Mouse (Mus musculus) layer of hippocampus, postnatal 36 days (tissue): Measurements from ENCODE around the gene St8sia1. TPM values are rescaled to one million over a fixed set of nuclear protein-coding genes. Genes with fewer than 3 reads are reported as not detected.
A peak's percentile ranks its signal among the peaks of the same experiment; 100 is the strongest.

Experiments used
- DNase-seq, 2 experiments: peaks; one replicate each; pipeline ENCODE4 v3.0.0; 2022
- total RNA-seq, 2 experiments: library from RNA; stranded (reverse); gene quantifications; 2 replicates each; pipeline ENCODE4 v1.2.3; 2021

Gene St8sia1
- total RNA-seq, 2 experiments from 2014 or later = 34.6 to 34.9 TPM

GRCm38 (mm10) chr6:142944470-142944869, 19.8 kb downstream of the St8sia1 start:
- no peak for DNase-seq

- no peak for DNase-seq
Measured at GRCm38 (mm10) chr6:142943419-142943818, 20.8 kb downstream of the St8sia1 start.

- no peak for DNase-seq
Measured at GRCm38 (mm10) chr6:142941596-142942381, 22.5 kb downstream of the St8sia1 start.

GRCm38 (mm10) chr6:142941078-142941477, 23.2 kb downstream of the St8sia1 start:
- peak; percentile 66 to 77 for DNase-seq

GRCm38 (mm10) chr6:142938549-142939345, 25.5 kb downstream of the St8sia1 start:
- DNase-seq = no peak

- DNase-seq = no peak
Measured at GRCm38 (mm10) chr6:142938074-142938473, 26.2 kb downstream of the St8sia1 start.

- DNase-seq = no peak
Measured at GRCm38 (mm10) chr6:142932582-142932981, 31.7 kb downstream of the St8sia1 start.

- no peak for DNase-seq
Measured at GRCm38 (mm10) chr6:142932144-142932543, 32.1 kb downstream of the St8sia1 start.

- DNase-seq = no peak
Measured at GRCm38 (mm10) chr6:142928551-142929309, 35.5 kb downstream of the St8sia1 start.

- no peak for DNase-seq
Measured at GRCm38 (mm10) chr6:142926901-142927605, 37.2 kb downstream of the St8sia1 start.

GRCm38 (mm10) chr6:142925921-142926320, 38.3 kb downstream of the St8sia1 start:
- no peak for DNase-seq

GRCm38 (mm10) chr6:142925374-142925773, 38.9 kb downstream of the St8sia1 start:
- DNase-seq = no peak

GRCm38 (mm10) chr6:142920901-142921300, 43.4 kb downstream of the St8sia1 start:
- no peak for DNase-seq

- DNase-seq = no peak
Measured at GRCm38 (mm10) chr6:142918691-142919090, 45.6 kb downstream of the St8sia1 start.

- DNase-seq = no peak
Measured at GRCm38 (mm10) chr6:142917471-142917901, 46.8 kb downstream of the St8sia1 start.

- no peak for DNase-seq
Measured at GRCm38 (mm10) chr6:142916271-142916941, 47.8 kb downstream of the St8sia1 start.

- no peak for DNase-seq
Measured at GRCm38 (mm10) chr6:142915464-142915863, 48.8 kb downstream of the St8sia1 start.

- DNase-seq = no peak
Measured at GRCm38 (mm10) chr6:142914676-142915075, 49.6 kb downstream of the St8sia1 start.

- DNase-seq = no peak
Measured at GRCm38 (mm10) chr6:142911263-142911662, 53.0 kb downstream of the St8sia1 start.

- no peak for DNase-seq
Measured at GRCm38 (mm10) chr6:142910721-142911120, 53.5 kb downstream of the St8sia1 start.

- no peak for DNase-seq
Measured at GRCm38 (mm10) chr6:142909771-142910105, 54.5 kb downstream of the St8sia1 start.
